Mouse (Mus musculus) C2C12 (cell line): Measurements from ENCODE around the gene Gm8909.
"Not testable (repeated sequence)": the region's sequence is repeated elsewhere in the genome, so short reads cannot be mapped to it uniquely, and the experiment has no call there.

Source experiments
- CTCF ChIP-seq: IDR thresholded peaks from one replicate; pipeline ENCODE4 v1.5.1; 2011; ENCODE audit not compliant: control insufficient read depth, insufficient read depth, insufficient read length
- MAX ChIP-seq: IDR thresholded peaks from one replicate; pipeline ENCODE4 v1.6.1; 2011; ENCODE audit warnings: mild to moderate bottlenecking, control low read depth
- USF1 ChIP-seq: IDR thresholded peaks from one replicate; pipeline ENCODE4 v1.6.1; 2011; ENCODE audit warnings: low read depth, mild to moderate bottlenecking, control low read depth, moderate library complexity

- not testable (repeated sequence) for TF ChIP-seq MAX, CTCF, USF1
Measured at GRCm38 (mm10) chr17:36146937-36147336, 21.4 kb downstream of the Gm8909 start.
